Mouse (Mus musculus) neural tube, embryonic 12.5 days (tissue): ENCODE data around the gene Dnajb12. TPM values are rescaled to one million over a fixed set of nuclear protein-coding genes. Genes with fewer than 3 reads are reported as not detected.

Experiments used
- ATAC-seq: fragments of 200-750 bp; cut with Nextera tagmentation; 2 replicates; pipeline ENCODE4 v1.8.0; 2017; ENCODE audit warnings: low read depth, mild to moderate bottlenecking, moderate TSS enrichment, moderate library complexity; ENCODE audit not compliant: low FRiP score
- H3K27ac ChIP-seq: fragments of 300-500 bp; sonication (generic); 2 replicates; pipeline ENCODE4 v1.5.1; 2016
- H3K27me3 ChIP-seq: fragments of 300-500 bp; sonication (generic); replicated peaks from 2 replicates; pipeline ENCODE4 v1.6.1; 2016; ENCODE audit warnings: mild to moderate bottlenecking
- H3K36me3 ChIP-seq: fragments of 300-500 bp; sonication (generic); 2 replicates; pipeline ENCODE4 v1.6.1; 2016; ENCODE audit warnings: mild to moderate bottlenecking
- H3K4me1 ChIP-seq: fragments of 300-500 bp; sonication (generic); 2 replicates; pipeline ENCODE4 v1.6.1; 2016
- H3K4me2 ChIP-seq: fragments of 300-500 bp; sonication (generic); replicated peaks from 2 replicates; pipeline ENCODE4 v1.6.1; 2016; ENCODE audit warnings: mild to moderate bottlenecking
- H3K4me3 ChIP-seq: fragments of 300-500 bp; sonication (generic); 2 replicates; pipeline ENCODE4 v1.5.1; 2016
- H3K9ac ChIP-seq: fragments of 300-500 bp; sonication (generic); 2 replicates; pipeline ENCODE4 v1.6.1; 2016; ENCODE audit warnings: mild to moderate bottlenecking
- H3K9me3 ChIP-seq: fragments of 300-500 bp; sonication (generic); 2 replicates; pipeline ENCODE4 v1.6.1; 2016; ENCODE audit warnings: mild to moderate bottlenecking
- WGBS: fragments of 180-500 bp; shearing (Covaris S2); methylation state at CpG from one replicate; pipeline ENCODE4 v1.1.7; 2016; 5-methylcytosine and 5-hydroxymethylcytosine counted together
- polyA plus RNA-seq: library from polyadenylated mRNA; unstranded; fragments of >200 nt; fragmentation: Nextera tagmentation; extraction: Ambion mirVana; gene quantifications from 2 replicates; pipeline ENCODE4 v1.2.1, GENCODE M21; 2016

Dnajb12 gene
- polyA plus RNA-seq, 1 experiment from 2014 or later, result 23.6 TPM

GRCm38 (mm10) chr10:59929205-59929604 lies 49.8 kb downstream of the Dnajb12 start:
- Histone ChIP-seq H3K4me1 (no peaks in the 10 kb centered on the region), H3K9me3 (no peaks in the 10 kb centered on the region), H3K27me3 (no peaks in the 10 kb centered on the region), H3K36me3 (no peaks in the 10 kb centered on the region), H3K4me2 (no peak overlapping the region), H3K27ac (no peak overlapping the region), H3K9ac (no peak overlapping the region), H3K4me3 (no peak overlapping the region)
- 87% methylated on average over 7 of the region's 7 CpGs for WGBS
- no peak for ATAC-seq

DNA sequence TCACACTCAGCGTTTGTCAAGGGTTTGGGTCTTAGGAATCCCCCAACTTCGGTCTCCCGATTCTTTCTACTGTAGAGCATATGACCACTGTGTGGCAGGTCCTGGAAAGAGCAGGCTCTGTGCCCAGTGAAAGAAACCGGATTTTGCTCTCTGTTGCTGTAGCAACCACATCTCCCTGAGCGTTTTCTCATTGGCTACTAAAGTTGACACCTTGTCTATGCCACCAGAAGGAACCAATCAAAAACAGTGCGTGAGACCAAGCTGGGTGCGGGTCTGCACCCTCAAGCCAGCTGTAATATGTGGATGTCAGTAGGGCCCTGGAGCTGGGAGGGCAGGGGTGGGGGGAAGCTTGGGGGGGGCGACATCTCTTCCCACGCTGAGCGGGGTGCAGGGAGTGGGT lies 51.6 kb downstream of the Dnajb12 start:
- H3K4me3 ChIP-seq, result no peak overlapping the region
- no peaks in the 10 kb centered on the region for H3K4me1 ChIP-seq
- 32% methylated on average over 10 of the region's 10 CpGs for WGBS
- H3K9ac ChIP-seq, result no peak overlapping the region
- ATAC-seq, result no peak
- no peak overlapping the region for H3K27ac ChIP-seq
- H3K4me2 ChIP-seq, result no peak overlapping the region; the same call in 1 of the 2 replicates
- H3K27me3 ChIP-seq, result no peaks in the 10 kb centered on the region
- no peaks in the 10 kb centered on the region for H3K36me3 ChIP-seq
- H3K9me3 ChIP-seq, result no peaks in the 10 kb centered on the region

- Histone ChIP-seq H3K9me3 (no peaks in the 10 kb centered on the region), H3K4me2 (no peak overlapping the region), H3K9ac (no peak overlapping the region), H3K4me1 (no peaks in the 10 kb centered on the region), H3K27ac (no peak overlapping the region), H3K36me3 (no peaks in the 10 kb centered on the region), H3K27me3 (no peaks in the 10 kb centered on the region), H3K4me3 (no peak overlapping the region)
- no peak for ATAC-seq
- 83% methylated on average over 6 of the region's 6 CpGs for WGBS
These were observed 53.2 kb downstream of the Dnajb12 start for GRCm38 (mm10) chr10:59932521-59932920.

DNA sequence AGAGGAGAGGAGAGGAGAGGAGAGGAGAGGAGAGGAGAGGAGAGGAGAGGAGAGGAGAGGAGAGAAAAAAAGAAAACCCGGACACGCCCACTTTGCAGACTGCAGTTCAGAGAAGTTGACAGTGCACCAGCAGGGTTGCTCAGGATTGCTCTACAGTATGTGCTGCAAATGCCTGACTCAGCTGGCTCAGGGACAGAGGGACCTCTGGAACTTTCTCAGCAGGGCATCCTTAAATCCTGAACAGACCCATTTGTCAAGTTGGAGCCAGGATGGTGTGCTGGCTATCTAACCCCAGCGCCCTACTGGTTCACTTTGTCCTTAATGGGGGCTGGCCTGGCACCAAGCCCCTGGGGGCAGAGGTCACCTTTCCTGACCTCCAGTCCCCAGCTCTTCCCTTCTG lies 54.7 kb downstream of the Dnajb12 start:
- Histone ChIP-seq H3K9me3 (no peaks in the 10 kb centered on the region), H3K4me1 (no peaks in the 10 kb centered on the region), H3K4me2 (no peak overlapping the region), H3K27me3 (no peaks in the 10 kb centered on the region), H3K36me3 (no peaks in the 10 kb centered on the region), H3K9ac (no peak overlapping the region), H3K27ac (no peak overlapping the region), H3K4me3 (no peak overlapping the region)
- ATAC-seq, result no peak
- WGBS, result 51% methylated on average over 3 of the region's 3 CpGs

DNA sequence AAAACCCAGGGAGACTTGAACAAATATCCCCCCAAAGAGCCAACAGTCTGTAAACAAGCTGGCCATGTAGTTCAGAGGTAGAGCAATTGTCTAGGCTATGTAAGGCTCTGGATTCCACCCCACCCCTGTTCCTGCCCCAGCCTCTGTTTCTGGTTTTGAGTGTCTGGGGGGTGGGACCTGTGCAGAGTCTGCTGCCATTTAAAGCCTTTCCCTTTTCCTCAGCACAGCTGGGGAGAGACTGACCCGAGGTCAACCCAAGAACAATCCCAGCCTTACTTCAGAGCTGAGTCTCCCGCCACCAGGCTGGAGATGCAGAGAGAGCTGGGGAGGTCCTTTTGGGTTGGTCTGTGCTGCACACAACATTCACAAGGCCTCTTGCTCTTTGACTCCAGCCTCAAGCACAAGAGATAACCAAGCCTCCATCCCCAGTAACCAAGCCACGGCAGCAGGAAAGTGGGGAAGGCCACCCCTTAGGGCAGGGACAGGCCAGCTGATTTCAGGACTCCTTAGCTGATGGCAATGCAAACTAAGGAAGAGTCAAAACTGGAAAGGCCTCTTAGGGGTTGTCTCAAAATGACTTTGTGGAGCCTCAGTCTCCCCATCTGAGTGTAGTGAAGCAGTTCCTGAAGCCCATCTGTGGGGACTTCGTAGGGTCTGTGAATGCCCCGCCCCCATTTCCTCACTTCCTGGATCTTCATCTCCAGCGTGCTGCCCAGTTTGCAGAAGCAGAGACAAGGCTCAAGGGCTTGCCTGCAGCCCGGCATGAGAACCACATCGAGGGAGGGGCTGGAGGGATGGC lies 56.9 kb downstream of the Dnajb12 start:
- Histone ChIP-seq H3K4me3 (no peak overlapping the region), H3K9ac (no peak overlapping the region)

GRCm38 (mm10) chr10:59938662-59939061 lies 59.3 kb downstream of the Dnajb12 start:
- Histone ChIP-seq H3K4me2 (no peak overlapping the region), H3K4me3 (no peak overlapping the region), H3K4me1 (peaks cover 17% of the 10 kb centered on the region), H3K27me3 (no peaks in the 10 kb centered on the region; the same call in 1 of the 2 replicates), H3K9me3 (no peaks in the 10 kb centered on the region), H3K27ac (no peak overlapping the region), H3K36me3 (no peaks in the 10 kb centered on the region), H3K9ac (no peak overlapping the region)
- 83% methylated on average over 5 of the region's 5 CpGs for WGBS
- ATAC-seq, result no peak

More for the DNA sequence above, 56.9 kb downstream of the Dnajb12 start:
- no peak for ATAC-seq
- H3K9me3 ChIP-seq, result no peaks in the 10 kb centered on the region
- no peaks in the 10 kb centered on the region for H3K27me3 ChIP-seq
- 52% methylated on average over 8 of the region's 8 CpGs for WGBS
- no peak overlapping the region for H3K27ac ChIP-seq
- H3K36me3 ChIP-seq, result no peaks in the 10 kb centered on the region
- no peak overlapping the region for H3K4me2 ChIP-seq
- no peaks in the 10 kb centered on the region for H3K4me1 ChIP-seq

DNA sequence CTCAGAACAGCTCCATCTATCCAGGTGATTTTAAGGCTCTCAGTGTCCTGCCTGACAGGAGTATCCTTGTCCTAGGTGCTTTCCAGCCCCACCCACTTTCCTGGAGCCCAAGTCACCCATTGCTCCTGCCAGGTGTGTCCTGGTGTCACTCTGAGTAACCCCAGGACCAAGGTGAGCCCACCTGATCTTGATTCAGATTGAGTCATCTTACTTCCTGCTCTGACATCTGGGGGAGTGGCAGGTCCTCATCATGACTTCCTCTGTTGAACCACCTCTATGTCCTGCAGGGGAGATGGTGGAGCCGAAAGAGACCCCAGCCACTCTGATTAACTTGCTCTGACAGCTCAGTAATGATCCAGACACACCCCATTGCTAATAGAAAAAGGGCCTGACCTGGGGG lies 59.7 kb downstream of the Dnajb12 start:
- Histone ChIP-seq H3K9me3 (no peaks in the 10 kb centered on the region), H3K27me3 (no peaks in the 10 kb centered on the region; the same call in 1 of the 2 replicates), H3K4me3 (no peak overlapping the region), H3K9ac (no peak overlapping the region), H3K27ac (no peak overlapping the region), H3K4me2 (no peak overlapping the region), H3K36me3 (no peaks in the 10 kb centered on the region), H3K4me1 (peaks cover 17% of the 10 kb centered on the region)
- ATAC-seq, result no peak
- WGBS, result 48% methylated on average over 1 of the region's 1 CpGs

GRCm38 (mm10) chr10:59942281-59942846 lies 63.0 kb downstream of the Dnajb12 start:
- no peak overlapping the region for H3K4me3 ChIP-seq
- H3K27me3 ChIP-seq, result no peaks in the 10 kb centered on the region; the same call in 1 of the 2 replicates
- no peak overlapping the region for H3K27ac ChIP-seq
- no peaks in the 10 kb centered on the region for H3K36me3 ChIP-seq
- ATAC-seq, result peak; percentile 51; the same call in 1 of the 2 replicates
- H3K9me3 ChIP-seq, result no peaks in the 10 kb centered on the region
- 57% methylated on average over 21 of the region's 21 CpGs for WGBS
- H3K9ac ChIP-seq, result peak overlapping the region; percentile 26
- H3K4me1 ChIP-seq, result peaks cover 17% of the 10 kb centered on the region
- H3K4me2 ChIP-seq, result peak overlapping the region; percentile 48

- peak; percentile 57; the same call in 1 of the 2 replicates for ATAC-seq
- no peak overlapping the region for H3K27ac ChIP-seq
- H3K4me1 ChIP-seq, result peaks cover 17% of the 10 kb centered on the region
- WGBS, result 3% methylated on average over 16 of the region's 16 CpGs
- H3K9me3 ChIP-seq, result no peaks in the 10 kb centered on the region
- no peaks in the 10 kb centered on the region; the same call in 1 of the 2 replicates for H3K27me3 ChIP-seq
- H3K4me3 ChIP-seq, result peak overlapping the region; percentile 13; the same call in 1 of the 2 replicates
- peak overlapping the region; percentile 26 for H3K9ac ChIP-seq
- H3K4me2 ChIP-seq, result peak overlapping the region; percentile 48
- H3K36me3 ChIP-seq, result no peaks in the 10 kb centered on the region
These were observed 63.6 kb downstream of the Dnajb12 start for GRCm38 (mm10) chr10:59942847-59943420.

DNA sequence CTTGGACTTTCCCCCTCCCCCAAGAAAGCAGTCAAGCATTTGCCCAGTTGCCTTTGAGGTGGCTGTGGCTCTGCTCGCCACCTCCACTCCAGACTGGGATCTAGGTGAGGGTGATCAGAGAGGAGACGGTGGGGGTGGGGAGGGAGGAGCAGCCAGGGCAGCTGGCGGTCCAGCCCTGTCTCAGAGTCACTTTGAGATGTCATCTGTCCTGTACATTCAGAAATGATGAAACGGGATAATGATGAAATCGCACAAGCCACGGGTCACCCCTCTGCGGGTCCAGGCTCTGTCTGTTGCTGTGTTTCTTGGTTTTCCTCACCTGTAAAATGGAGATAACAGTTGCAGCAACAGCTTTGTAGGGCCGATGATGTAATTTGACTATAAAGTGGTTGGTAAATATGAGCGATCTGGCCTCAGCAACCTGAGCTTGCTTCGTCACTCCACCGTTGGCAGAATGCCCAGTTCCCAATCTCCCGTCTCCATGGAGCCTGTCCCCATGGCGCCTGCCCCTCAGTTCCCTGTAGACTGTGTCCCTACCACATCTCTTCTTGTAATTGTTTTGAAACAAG lies 64.1 kb downstream of the Dnajb12 start:
- peaks cover 17% of the 10 kb centered on the region for H3K4me1 ChIP-seq
- H3K4me2 ChIP-seq, result peak overlapping the region; percentile 48
- no peaks in the 10 kb centered on the region; the same call in 1 of the 2 replicates for H3K27me3 ChIP-seq
- H3K4me3 ChIP-seq, result peak overlapping the region; percentile 13; the same call in 1 of the 2 replicates
- peak; percentile 54 for ATAC-seq
- 54% methylated on average over 13 of the region's 13 CpGs for WGBS
- H3K9ac ChIP-seq, result no peak overlapping the region
- H3K27ac ChIP-seq, result no peak overlapping the region
- H3K36me3 ChIP-seq, result no peaks in the 10 kb centered on the region
- no peaks in the 10 kb centered on the region for H3K9me3 ChIP-seq

GRCm38 (mm10) chr10:59945416-59945815 lies 66.1 kb downstream of the Dnajb12 start:
- Histone ChIP-seq H3K4me2 (no peak overlapping the region), H3K36me3 (peaks cover 3% of the 10 kb centered on the region; the same call in 1 of the 2 replicates), H3K27ac (no peak overlapping the region), H3K9me3 (no peaks in the 10 kb centered on the region), H3K4me1 (peaks cover 34% of the 10 kb centered on the region), H3K9ac (no peak overlapping the region), H3K4me3 (no peak overlapping the region), H3K27me3 (no peaks in the 10 kb centered on the region; the same call in 1 of the 2 replicates)
- no peak for ATAC-seq
- 89% methylated on average over 3 of the region's 3 CpGs for WGBS

- WGBS, result 90% methylated on average over 5 of the region's 5 CpGs
- no peak for ATAC-seq
- H3K9me3 ChIP-seq, result no peaks in the 10 kb centered on the region
- no peak overlapping the region for H3K27ac ChIP-seq
- H3K9ac ChIP-seq, result no peak overlapping the region
- H3K4me1 ChIP-seq, result peaks cover 39% of the 10 kb centered on the region
- H3K4me2 ChIP-seq, result no peak overlapping the region
- no peak overlapping the region for H3K4me3 ChIP-seq
- H3K27me3 ChIP-seq, result no peaks in the 10 kb centered on the region; the same call in 1 of the 2 replicates
- peaks cover 3% of the 10 kb centered on the region; the same call in 1 of the 2 replicates for H3K36me3 ChIP-seq
These were observed 67.0 kb downstream of the Dnajb12 start for GRCm38 (mm10) chr10:59946362-59946761.
